Mouse (Mus musculus) kidney, postnatal 25 days (tissue): Measurements from ENCODE around the gene C530008M17Rik.

Experiments
- DNase-seq, 2 experiments: peaks; one replicate each; pipeline ENCODE4 v3.0.0; 2021; ENCODE audit warnings: mixed read lengths in 2 of 2

The C530008M17Rik gene

GRCm38 (mm10) chr5:76656212-76656611 is at the start of gene C530008M17Rik:
C530008M17Rik (plus strand) TSS chr5:76656512.
- DNase-seq, result no peak

- no peak for DNase-seq
Measured at GRCm38 (mm10) chr5:76609702-76610370, 46.5 kb upstream of the C530008M17Rik start.

GRCm38 (mm10) chr5:76612867-76613499 is 43.3 kb upstream of the C530008M17Rik start:
- no peak for DNase-seq

- no peak for DNase-seq
Measured at GRCm38 (mm10) chr5:76615276-76615675, 41.0 kb upstream of the C530008M17Rik start.

GRCm38 (mm10) chr5:76616196-76616747 is 40.0 kb upstream of the C530008M17Rik start:
- DNase-seq, result no peak

GRCm38 (mm10) chr5:76618750-76619149 is 37.6 kb upstream of the C530008M17Rik start:
- no peak for DNase-seq

GRCm38 (mm10) chr5:76623759-76624158 is 32.6 kb upstream of the C530008M17Rik start:
- DNase-seq, result no peak

- DNase-seq, result no peak
Measured at GRCm38 (mm10) chr5:76627770-76628169, 28.5 kb upstream of the C530008M17Rik start.

GRCm38 (mm10) chr5:76634012-76634411 is 22.3 kb upstream of the C530008M17Rik start:
- no peak for DNase-seq

- no peak for DNase-seq
Measured at GRCm38 (mm10) chr5:76635592-76635991, 20.7 kb upstream of the C530008M17Rik start.

- DNase-seq, result no peak
Measured at GRCm38 (mm10) chr5:76642076-76642475, 14.2 kb upstream of the C530008M17Rik start.

GRCm38 (mm10) chr5:76644234-76644633 is 12.1 kb upstream of the C530008M17Rik start:
- DNase-seq, result no peak

- no peak for DNase-seq
Measured at GRCm38 (mm10) chr5:76645091-76645868, 11.0 kb upstream of the C530008M17Rik start.

- no peak for DNase-seq
Measured at GRCm38 (mm10) chr5:76649897-76650296, 6.4 kb upstream of the C530008M17Rik start.

- DNase-seq, result no peak
Measured at GRCm38 (mm10) chr5:76651151-76651725, 5.1 kb upstream of the C530008M17Rik start.

- DNase-seq, result peak; percentile 31 to 48
Measured at GRCm38 (mm10) chr5:76657245-76658083, 1.2 kb downstream of the C530008M17Rik start.

- DNase-seq, result no peak
Measured at GRCm38 (mm10) chr5:76658084-76658934, 2.0 kb downstream of the C530008M17Rik start.

GRCm38 (mm10) chr5:76659958-76660635 is 3.8 kb downstream of the C530008M17Rik start:
- no peak for DNase-seq

- no peak for DNase-seq
Measured at GRCm38 (mm10) chr5:76661310-76661709, 5.0 kb downstream of the C530008M17Rik start.

GRCm38 (mm10) chr5:76664936-76665335 is 8.6 kb downstream of the C530008M17Rik start:
- DNase-seq, result no peak
